Mouse (Mus musculus) mesoderm, embryonic 11.5 days (tissue): Measurements from ENCODE around the gene Spata22.
A peak's percentile ranks its signal among the peaks of the same experiment; 100 is the strongest.
"Not testable (repeated sequence)": the region's sequence is repeated elsewhere in the genome, so short reads cannot be mapped to it uniquely, and the experiment has no call there.

Experiments used
- DNase-seq: peaks from one replicate; pipeline ENCODE4 v3.0.0-alpha.2; 2012; ENCODE audit warnings: low read depth, low spot score

The Spata22 gene

DNA sequence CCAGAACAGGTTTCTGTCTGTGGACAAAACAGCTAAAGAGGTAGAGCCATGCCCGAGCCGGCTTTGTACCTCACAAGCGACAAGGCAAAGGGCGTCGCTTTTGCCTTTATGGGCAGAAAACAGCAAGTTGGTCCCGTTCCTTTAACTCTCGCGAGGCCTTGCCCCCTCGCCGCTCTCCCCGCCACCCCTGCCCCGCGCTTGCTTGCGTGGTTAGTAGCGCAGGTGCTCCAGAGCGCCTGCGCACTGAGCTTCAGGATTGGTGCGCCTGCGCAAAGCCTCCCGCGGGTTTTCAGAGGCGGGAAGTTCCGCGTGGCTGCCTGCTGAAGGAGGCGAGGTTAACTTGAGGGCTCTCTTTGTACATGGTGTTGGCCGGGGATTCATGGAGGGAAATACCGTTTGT, at the start of gene Spata22, which contains the start of the genes Aspa and Gm49340:
Spata22 (plus strand) TSS at position 300 of the 400 bp plus-strand sequence.
Aspa (minus strand) TSS at position 155 of the 400 bp plus-strand sequence.
Gm49340 (plus strand) TSS at position 300 of the 400 bp plus-strand sequence.
- no peak for DNase-seq

DNA sequence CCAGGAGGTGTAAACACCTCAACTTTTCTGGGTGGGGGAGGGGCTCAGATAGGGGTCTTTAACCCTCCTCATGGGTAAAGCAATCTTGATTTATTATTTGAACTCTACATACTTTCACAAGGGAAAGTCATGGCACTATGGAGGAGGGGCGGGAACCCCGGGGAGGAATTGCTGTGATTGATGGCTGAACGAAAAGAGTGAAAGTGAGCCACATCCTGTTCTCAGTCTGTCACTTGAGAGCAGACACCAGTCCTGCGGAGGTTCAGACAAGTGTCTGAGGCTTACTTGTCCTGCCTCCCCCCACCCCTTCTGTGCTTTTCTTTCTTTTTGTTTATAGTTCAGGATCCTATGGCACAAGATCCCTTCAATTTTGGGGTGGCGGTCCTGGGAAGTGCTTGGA, 48.8 kb upstream of the Spata22 start:
- DNase-seq: peak; percentile 23

DNA sequence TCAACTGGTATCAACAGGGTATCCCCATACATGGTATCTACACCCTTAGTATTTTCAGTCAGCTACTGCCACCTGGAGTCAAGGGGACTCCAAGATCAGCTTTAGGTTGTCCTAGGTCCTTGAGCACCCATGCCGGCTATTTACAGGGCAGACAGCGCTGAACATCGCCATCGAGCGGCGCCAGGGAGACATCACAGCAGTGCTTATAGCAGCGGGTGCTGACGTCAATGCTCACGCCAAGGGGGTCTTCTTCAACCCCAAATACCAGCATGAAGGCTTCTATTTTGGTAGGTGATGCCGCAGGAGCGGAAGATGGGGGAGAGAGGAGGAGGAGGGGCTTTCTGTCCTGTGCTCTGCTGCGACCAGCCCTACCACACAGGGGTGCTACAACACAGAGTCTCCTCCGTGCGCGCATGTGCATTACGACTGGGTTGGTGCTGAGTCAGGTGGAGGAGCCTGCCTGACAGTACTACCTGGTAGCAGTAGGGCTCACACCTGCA, 48.0 kb upstream of the Spata22 start:
- peak; percentile 59 for DNase-seq

DNA sequence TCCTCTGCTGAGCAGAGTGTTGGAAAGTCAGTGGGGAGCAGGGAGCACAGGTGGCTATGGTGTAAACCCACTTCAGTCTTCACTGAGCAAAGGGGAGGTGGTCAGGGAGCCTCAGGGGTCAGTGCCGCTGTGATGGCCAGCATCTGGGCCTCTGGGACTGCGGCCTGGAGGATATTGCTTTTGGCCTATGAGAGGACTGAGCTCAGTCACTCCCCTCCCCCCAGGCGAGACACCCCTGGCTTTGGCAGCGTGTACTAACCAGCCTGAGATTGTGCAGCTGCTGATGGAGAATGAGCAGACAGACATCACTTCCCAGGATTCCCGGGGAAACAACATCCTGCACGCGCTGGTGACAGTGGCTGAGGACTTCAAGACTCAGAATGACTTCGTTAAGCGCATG, 46.2 kb upstream of the Spata22 start:
- DNase-seq: no peak

DNA sequence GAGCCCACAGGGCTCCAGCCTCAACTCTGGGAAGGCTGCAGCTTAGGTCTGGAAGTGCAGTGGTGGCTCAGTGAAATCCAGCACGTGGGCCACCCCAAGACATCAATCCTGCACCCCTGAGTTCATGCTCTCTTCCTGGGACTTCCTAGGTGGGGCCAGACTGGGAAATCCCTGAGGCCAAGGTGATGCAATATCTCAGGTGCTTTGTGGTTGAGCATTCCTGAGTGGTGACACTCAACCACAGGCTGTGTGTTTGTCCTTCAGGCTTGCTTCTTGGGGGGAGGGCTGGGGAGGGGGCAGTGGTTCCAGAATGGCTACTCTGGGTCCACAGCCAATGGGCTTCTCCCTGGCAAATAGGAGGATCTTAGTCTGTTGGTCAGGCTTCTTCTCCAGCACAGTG, 45.6 kb upstream of the Spata22 start:
- DNase-seq: no peak

DNA sequence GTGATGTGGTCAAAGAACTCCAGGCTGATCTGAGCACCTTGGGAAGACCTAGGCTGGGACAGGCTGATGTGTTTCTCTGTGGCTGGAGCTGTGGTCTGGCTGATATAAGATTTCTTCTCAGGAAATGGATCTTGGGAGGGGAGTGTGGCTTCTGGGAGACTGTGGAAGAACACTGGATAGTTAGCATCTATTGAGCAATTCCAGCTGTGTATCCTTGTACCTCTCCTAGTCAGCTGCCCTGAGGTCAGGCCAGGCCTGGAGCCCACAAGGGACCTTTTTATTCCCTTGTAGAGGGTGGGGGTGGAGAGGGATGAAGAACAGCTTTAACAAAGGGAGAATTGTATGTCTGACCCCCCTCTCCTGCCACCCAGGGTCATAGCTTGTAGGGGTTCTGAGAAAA, 45.2 kb upstream of the Spata22 start:
- peak; percentile 17 for DNase-seq

DNA sequence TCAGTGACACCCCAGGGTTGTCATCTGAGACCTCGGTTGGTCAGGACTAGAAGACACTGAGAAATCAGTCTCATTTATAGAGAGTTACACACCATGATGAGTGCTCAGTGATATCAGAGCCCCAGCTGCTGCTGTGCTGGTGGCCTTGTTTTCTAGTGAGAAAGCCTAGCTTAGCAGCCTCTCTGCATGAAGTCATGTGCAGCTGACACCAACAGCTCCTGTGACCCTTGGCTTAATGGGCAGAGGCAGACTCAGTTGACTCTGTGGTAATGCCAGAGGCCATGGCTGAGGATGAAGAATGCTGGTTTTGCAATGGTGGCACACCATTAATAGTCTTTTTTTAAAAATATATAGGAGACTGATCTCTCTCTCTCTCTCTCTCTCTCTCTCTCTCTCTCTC, 39.9 kb upstream of the Spata22 start:
- DNase-seq: no peak

DNA sequence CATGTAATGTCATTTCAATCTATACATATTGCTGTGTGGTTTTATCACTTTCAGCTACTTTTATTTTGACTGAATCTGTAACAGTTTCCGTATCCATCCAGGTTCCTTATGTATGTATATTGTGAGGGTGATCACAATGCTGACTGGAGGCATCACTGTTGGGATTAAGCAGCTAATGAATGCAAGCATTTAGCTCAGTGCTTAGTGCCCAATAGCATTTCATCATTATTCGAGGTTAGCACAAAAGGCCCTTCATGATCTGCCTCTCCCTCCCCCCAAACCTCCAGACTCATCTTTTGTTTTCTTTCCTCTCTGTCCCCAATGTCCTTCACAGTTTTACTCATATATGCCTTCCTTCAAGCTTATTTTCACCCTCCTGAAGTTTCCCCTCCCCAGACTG, 26.4 kb upstream of the Spata22 start:
- no peak for DNase-seq

DNA sequence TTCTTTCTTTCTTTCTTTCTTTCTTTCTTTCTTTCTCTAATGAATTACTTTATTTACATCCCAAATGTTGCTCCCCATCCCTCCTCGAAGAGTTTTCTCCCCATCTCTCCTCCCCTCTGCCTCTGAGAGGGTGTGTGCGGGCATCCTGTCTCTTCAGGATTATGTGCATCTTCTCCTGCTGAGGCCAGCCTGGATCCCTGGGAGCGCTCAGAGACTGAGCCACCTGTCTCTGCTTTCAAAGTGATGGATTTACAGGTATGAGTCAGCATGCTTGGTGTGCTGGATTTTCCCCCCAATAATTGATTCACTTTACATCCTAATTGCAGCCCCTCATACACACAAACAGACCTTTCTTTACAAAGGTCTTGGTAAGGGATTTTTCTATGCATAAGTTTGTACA, 13.6 kb upstream of the Spata22 start:
- DNase-seq: no peak

DNA sequence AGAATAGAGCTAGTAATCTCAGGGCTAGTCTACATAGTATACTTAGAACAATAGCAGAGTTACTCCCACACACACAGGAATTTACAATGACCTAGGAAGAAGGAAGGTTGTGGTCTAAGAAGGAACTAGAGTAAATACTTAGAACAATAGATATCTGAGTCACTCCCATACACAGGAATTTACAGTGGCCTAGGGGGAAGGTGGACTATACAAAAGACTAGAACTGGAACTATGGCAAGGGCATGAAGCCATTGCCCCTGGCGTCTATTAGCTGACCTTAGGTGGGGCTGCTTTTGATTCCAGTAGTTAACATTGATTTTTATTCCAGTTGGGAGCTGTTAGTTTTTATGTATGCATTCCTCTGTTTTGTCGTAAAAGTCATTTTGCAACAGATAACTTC, 11.0 kb upstream of the Spata22 start:
- not testable (repeated sequence) for DNase-seq

DNA sequence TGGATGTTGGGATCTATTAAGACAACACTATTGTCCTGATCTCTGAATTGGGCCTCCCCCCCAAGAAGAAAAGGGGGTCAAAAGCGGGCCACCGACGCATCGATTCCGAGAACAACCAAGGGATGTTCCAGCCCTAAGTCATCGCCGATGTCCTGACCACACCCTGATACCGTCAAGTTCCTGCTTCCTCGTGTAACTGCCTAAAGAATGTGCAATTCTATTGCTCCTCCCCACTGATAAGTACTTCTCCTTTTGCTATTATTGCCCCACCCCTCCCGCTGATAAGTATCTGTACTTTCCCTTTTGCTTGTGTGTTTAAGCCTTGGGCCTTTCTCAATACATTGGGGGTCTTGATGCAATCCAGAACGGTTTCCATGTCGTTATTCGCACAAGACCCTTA, 8.5 kb upstream of the Spata22 start:
- DNase-seq: not testable (repeated sequence)

DNA sequence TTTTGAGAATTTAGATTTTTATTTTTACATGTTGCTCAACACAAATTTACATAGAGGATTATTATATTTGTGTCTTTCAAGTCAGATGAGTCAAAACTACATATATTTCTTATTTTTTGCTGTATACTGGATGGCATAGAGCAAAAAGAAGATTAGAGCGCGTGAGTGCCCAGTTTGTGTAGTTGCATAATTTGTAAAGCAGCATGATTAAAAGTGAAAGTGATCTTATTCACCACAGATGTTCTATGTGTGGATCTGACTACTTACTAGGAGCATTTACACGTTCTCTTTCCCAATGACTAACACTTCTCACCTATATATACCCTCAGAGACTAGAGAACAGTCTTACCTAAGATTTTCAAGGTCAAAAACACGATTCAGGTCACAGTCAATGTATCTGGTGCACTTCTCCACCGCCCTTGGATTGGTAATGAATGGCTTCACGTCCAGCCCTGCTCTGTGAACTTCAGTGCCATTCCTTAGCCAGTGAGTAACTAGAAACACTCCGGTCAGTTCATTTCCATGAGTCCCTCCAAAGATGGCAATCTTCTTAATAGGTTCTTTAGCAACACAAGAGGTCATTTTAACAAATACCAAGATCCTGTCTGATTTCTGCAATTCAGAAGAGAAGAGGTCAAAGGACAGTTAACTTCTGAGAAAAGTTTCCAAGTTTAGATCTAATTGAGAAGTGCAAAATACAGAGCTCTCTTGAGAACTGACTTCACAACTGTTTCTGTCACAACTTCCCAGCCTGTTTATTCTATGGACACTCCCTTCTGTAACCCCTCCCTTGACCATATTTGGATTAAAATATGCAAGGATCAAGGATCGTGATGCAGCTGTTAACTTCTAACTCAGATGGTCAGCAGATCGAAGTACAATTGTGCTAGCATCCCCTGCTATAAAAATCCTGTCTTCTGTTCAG, 5.4 kb upstream of the Spata22 start:
- DNase-seq: no peak

DNA sequence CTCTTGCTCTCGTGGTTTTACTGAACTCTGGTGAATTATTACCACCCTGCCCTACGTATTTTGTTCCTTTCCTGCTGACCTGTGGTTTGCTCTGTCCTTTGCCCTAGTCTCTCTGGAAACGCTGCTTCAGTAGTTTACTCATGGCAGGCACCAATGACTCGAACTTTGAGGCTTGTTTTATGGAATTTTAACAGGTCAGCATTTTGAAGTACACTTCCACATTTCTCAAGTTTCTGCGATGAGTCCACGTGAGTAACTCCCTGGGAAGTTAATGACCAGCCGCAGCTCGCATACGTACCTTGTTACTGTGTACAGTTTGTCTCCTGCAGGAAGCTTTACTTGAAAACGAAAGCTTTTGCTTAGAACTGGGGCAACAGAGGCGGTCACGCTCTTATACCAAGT, 3.1 kb upstream of the Spata22 start:
- DNase-seq: no peak

DNA sequence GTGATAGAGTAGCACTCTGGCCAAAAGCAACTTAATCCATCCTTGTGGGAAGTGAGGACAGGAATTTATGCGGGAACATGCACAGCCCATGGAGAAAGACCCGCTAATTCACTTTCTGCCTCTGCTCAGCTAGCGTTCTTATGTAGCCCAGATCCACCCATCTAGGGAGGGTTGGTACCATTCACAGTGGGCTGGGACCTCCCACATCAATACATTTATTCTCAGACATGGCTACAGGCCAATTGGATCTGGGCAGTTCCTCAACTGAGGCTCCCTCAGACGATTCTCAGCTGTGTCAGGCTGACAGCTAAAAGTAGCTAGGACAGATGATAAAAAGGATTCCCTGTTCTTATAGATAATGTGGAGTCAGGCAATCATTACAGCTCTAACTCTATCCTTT, 2.2 kb upstream of the Spata22 start:
- DNase-seq: no peak

DNA sequence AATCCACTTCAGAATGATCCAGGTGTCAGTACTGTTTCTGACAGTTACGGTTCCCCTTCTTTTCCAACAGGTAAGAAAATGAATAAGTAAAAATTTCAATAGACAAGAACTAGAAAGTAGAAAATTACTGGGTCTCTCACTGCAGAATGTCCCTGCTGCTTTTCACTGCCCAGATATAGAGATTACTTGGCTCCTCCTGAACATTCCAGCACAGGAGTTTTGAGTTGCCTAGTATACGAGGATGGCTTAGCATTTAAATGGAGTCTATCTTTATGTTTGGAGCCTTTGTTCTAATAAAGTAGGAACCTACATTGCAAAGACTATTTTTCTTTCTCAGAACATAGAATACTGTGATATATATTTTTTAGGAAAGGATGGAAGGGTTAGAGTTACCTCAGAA, 3.8 kb downstream of the Spata22 start:
- DNase-seq: no peak

DNA sequence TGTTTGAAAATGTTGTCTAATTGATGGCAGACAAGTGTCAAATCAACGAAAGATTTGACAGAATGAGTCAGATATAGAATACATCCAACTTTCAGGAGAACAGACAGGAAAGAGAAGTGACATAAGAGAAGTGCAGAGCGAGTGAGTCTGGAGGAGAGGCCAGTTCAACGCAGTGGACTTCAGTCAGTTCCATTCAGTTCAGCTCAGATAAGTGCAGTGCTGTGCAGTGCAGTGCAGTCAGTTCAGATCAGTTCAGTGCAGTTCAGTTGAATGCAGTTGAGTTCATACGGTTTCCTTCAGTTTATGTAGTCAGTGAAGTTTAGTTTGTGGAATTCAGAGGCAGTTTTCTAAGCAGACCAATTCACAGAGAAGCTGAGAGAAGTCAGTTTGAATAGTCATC, 7.4 kb downstream of the Spata22 start:
- DNase-seq: no peak

DNA sequence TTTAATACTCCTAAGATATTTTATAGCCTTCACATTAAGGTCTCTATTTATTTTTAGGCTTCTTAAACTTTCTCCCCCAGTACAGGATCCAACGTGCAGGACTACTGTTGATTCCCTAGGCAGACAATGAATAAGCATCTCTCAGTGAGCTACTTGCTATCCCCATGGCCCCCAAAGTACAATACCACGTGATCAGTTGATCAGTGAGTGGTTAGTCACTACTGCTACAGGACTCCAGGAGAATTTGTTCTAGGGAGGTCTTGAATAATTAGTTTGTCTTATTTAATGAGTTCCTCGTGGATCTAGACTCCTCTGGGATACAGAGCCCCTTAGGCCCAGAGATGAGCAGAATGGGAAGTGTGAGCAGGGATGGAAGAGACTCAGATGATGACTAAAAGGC, 20.9 kb downstream of the Spata22 start, which contains the start of gene Olfr20:
Olfr20 (plus strand) TSS at position 301 of the 400 bp plus-strand sequence.
- DNase-seq: no peak

DNA sequence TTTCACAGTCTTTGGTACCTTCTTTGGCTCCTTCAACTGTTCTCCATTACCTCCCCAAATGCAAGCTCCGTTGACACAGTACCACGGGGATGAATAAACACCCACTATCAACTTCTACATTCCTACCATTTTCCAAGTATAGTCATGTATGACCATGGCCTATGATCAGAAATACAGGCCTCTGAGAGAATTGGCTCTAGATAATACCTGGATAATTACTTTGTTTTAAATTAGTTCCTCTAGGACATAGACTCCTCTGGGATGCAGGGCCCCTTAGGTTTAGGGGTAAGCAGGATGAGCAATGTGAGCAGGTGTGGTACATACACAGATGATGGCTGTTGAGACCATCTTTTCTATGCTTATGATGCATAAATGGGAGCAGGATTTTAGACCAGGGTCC, 41.4 kb downstream of the Spata22 start, which contains the start of gene Olfr376:
Olfr376 (plus strand) TSS at position 301 of the 400 bp plus-strand sequence.
- DNase-seq: no peak

DNA sequence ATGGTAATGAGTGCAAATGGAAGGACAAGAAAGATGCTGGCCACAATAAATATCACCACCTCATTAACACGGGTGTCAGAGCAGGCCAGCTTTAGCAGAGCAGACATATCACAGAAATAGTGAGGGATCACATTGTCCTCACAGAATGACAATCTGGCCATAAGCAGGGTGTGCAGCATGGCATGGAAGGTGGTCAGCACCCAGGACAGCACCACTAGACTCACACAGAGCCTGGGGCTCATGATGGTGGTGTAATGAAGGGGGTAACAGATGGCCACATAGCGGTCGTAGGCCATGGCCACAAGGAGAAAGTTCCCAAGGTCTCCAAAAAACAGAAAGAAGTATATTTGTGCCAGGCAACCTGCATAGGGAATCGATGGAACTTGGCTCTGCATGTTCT, 65.8 kb downstream of the Spata22 start:
- peak; percentile 0 for DNase-seq
